Mouse (Mus musculus) kidney, adult 18-20 months (tissue): ENCODE results near the gene Glcci1.
"Not testable (repeated sequence)": the region's sequence is repeated elsewhere in the genome, so short reads cannot be mapped to it uniquely, and the experiment has no call there.

ENCODE experiments used
- DNase-seq: peaks from one replicate; pipeline ENCODE4 v3.0.0; 2021

Gene Glcci1

GRCm38 (mm10) chr6:8495827-8496222 lies 13.6 kb upstream of the Glcci1 start:
- DNase-seq: no peak

GRCm38 (mm10) chr6:8497234-8497867 lies 12.0 kb upstream of the Glcci1 start:
- no peak for DNase-seq

- DNase-seq: no peak
These were observed 11.5 kb upstream of the Glcci1 start for GRCm38 (mm10) chr6:8497868-8498257.

GRCm38 (mm10) chr6:8498961-8499360 lies 10.4 kb upstream of the Glcci1 start:
- no peak for DNase-seq

- DNase-seq: no peak
These were observed 5.4 kb upstream of the Glcci1 start for GRCm38 (mm10) chr6:8503953-8504352.

GRCm38 (mm10) chr6:8504521-8505228 lies 4.7 kb upstream of the Glcci1 start:
- DNase-seq: no peak

GRCm38 (mm10) chr6:8506631-8507030 lies 2.8 kb upstream of the Glcci1 start:
- no peak for DNase-seq

- peak; percentile 99 for DNase-seq
These were observed 390 bp upstream of the Glcci1 start for GRCm38 (mm10) chr6:8508883-8509536.

GRCm38 (mm10) chr6:8509961-8510863 lies 812 bp downstream of the Glcci1 start:
- DNase-seq: peak; percentile 67

- DNase-seq: no peak
These were observed 1.5 kb downstream of the Glcci1 start for GRCm38 (mm10) chr6:8510864-8511428.

GRCm38 (mm10) chr6:8511447-8511846 lies 2.0 kb downstream of the Glcci1 start:
- no peak for DNase-seq

- no peak for DNase-seq
These were observed 3.0 kb downstream of the Glcci1 start for GRCm38 (mm10) chr6:8512416-8512815.

GRCm38 (mm10) chr6:8519687-8520086 lies 10.3 kb downstream of the Glcci1 start:
- no peak for DNase-seq

GRCm38 (mm10) chr6:8521231-8521630 lies 11.8 kb downstream of the Glcci1 start:
- DNase-seq: no peak

- no peak for DNase-seq
These were observed 15.3 kb downstream of the Glcci1 start for GRCm38 (mm10) chr6:8524717-8525116.

- DNase-seq: no peak
These were observed 21.9 kb downstream of the Glcci1 start for GRCm38 (mm10) chr6:8531104-8531894.

- no peak for DNase-seq
These were observed 27.5 kb downstream of the Glcci1 start for GRCm38 (mm10) chr6:8536944-8537343.

- not testable (repeated sequence) for DNase-seq
These were observed 32.1 kb downstream of the Glcci1 start for GRCm38 (mm10) chr6:8541531-8541930.

- no peak for DNase-seq
These were observed 35.4 kb downstream of the Glcci1 start for GRCm38 (mm10) chr6:8544822-8545221.

GRCm38 (mm10) chr6:8545780-8546179 lies 36.4 kb downstream of the Glcci1 start:
- no peak for DNase-seq

- DNase-seq: no peak
These were observed 41.8 kb downstream of the Glcci1 start for GRCm38 (mm10) chr6:8551155-8551554.
